Mouse (Mus musculus) gastrocnemius, adult 2 months (tissue): ENCODE measurements around the gene Hoxc13. TPM values are rescaled to one million over a fixed set of nuclear protein-coding genes. Genes with fewer than 3 reads are reported as not detected.

ENCODE experiments used
- DNase-seq: peaks from one replicate; pipeline ENCODE4 v3.0.0; 2022
- H3K27ac ChIP-seq: fragments of 200-600 bp; 2 replicates; pipeline ENCODE4 v1.8.1; 2022; ENCODE audit warnings: mild to moderate bottlenecking
- H3K4me3 ChIP-seq: fragments of 200-600 bp; 2 replicates; pipeline ENCODE4 v1.8.1; 2022; ENCODE audit warnings: mild to moderate bottlenecking, moderate library complexity
- CTCF ChIP-seq: fragments of 200-600 bp; IDR thresholded peaks from 2 replicates; pipeline ENCODE4 v1.8.1; 2022; ENCODE audit warnings: antibody characterized with exemption, mild to moderate bottlenecking, moderate library complexity
- intact Hi-C: fragments of 180-260 bp; cut with DNase I; formaldehyde crosslinking; loops from one replicate; pipeline ENCODE4 v1.15.1; 2025
- total RNA-seq, 2 experiments: library from RNA; stranded (reverse); gene quantifications; 2 replicates each; pipeline ENCODE4 v1.2.3; 2021

Gene Hoxc13
- total RNA-seq, 2 experiments from 2014 or later, result not detected

DNA sequence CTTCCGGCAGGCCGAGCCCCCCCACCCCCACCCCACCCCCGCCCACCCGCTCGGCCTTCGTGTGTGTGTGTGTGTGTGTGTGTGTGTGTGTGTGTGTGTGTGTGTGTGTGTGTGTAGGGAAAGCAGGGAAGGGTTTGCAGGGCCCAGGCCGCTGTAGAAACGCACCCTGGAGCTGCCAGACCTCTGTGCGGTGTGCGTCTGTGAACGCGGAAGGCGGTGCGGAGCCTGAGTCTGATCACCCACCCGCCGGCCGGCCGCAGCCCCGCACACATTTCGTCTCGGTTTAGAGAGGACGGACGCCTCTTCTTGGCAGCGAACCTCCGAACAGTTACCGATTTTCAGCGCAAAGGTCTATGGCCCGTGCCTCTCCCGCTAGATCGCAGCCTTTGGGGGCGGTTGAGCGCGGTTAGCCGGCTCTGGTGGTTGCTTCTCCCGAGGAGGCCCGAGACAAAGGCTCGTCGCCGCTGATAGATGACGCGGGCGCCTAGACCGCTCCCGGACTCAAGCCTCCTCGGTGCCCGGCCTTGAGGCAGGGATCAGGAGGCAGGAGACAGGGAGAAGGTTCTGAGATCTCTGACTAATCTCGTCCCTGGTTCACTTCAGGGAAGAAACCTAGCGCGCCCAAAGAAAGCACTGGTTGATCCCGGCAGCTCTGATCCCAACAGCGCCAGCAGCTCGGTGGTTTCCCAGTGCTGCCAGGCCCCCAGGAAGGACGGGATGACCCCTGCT is 22.0 kb downstream of the Hoxc13 start:
- DNase-seq, result peak; percentile 82
- intact Hi-C loops, result loop anchor here (5.0 kb wide), 2 partner anchors 156 to 181 kb away; no protein-coding TSS in a partner anchor

GRCm38 (mm10) chr15:102943468-102943813 is 22.5 kb downstream of the Hoxc13 start:
- Histone ChIP-seq H3K27ac (peak overlapping the region; percentile 74), H3K4me3 (peak overlapping the region; percentile 81)
- no peak for TF ChIP-seq CTCF
- intact Hi-C loops, result loop anchor here (5.0 kb wide), 2 partner anchors 156 to 181 kb away; no protein-coding TSS in a partner anchor
- DNase-seq, result no peak

More for the DNA sequence above, 22.0 kb downstream of the Hoxc13 start:
- peak; percentile 58 for TF ChIP-seq CTCF
- peak overlapping the region; percentile 81 for H3K4me3 ChIP-seq
- H3K27ac ChIP-seq, result peak overlapping the region; percentile 74

GRCm38 (mm10) chr15:102945185-102946077 is 24.5 kb downstream of the Hoxc13 start:
- Histone ChIP-seq H3K27ac (peak overlapping the region; percentile 75), H3K4me3 (peak overlapping the region; percentile 61)
- no peak for TF ChIP-seq CTCF
- intact Hi-C loops, result no loop called here
- no peak for DNase-seq

GRCm38 (mm10) chr15:102947276-102947675 is 26.4 kb downstream of the Hoxc13 start:
- intact Hi-C loops, result no loop called here
- TF ChIP-seq CTCF, result no peak
- peak overlapping the region; percentile 61 for H3K4me3 ChIP-seq
- peak overlapping the region; percentile 75 for H3K27ac ChIP-seq
- DNase-seq, result peak; percentile 42

DNA sequence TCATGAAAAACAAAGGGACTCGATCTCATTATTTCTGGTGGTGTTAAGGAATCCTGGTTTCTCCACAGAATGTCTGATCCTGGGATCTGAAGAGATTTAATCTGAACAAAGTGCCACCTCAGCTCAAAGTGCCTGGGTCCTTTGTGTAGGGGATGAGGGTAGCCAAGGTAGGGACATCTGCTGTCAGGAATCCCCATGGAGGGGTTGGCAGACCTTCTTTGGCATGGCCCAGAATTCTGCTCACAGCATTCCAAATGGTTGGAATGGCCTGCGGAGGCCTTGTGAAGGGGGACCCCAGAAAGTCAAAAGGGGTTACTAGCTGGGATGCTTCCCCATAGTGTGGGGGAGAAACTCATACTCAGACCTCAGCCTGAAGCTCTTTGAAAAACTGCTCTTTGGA is 27.9 kb downstream of the Hoxc13 start:
- Histone ChIP-seq H3K27ac (peak overlapping the region; percentile 75; the same call in 1 of the 2 replicates), H3K4me3 (peak overlapping the region; percentile 61)
- DNase-seq, result no peak
- intact Hi-C loops, result no loop called here
- no peak for TF ChIP-seq CTCF

GRCm38 (mm10) chr15:102949696-102950095 is 28.8 kb downstream of the Hoxc13 start:
- Histone ChIP-seq H3K4me3 (peak overlapping the region; percentile 66), H3K27ac (peak overlapping the region; percentile 72)
- DNase-seq, result peak; percentile 27
- intact Hi-C loops, result no loop called here
- no peak for TF ChIP-seq CTCF

GRCm38 (mm10) chr15:102950877-102951276 is 30.0 kb downstream of the Hoxc13 start:
- TF ChIP-seq CTCF, result no peak
- Histone ChIP-seq H3K4me3 (peak overlapping the region; percentile 66), H3K27ac (peak overlapping the region; percentile 72)
- intact Hi-C loops, result no loop called here
- DNase-seq, result no peak

GRCm38 (mm10) chr15:102953561-102953960 is 32.7 kb downstream of the Hoxc13 start:
- DNase-seq, result peak; percentile 66
- peak overlapping the region; percentile 87 for H3K4me3 ChIP-seq

DNA sequence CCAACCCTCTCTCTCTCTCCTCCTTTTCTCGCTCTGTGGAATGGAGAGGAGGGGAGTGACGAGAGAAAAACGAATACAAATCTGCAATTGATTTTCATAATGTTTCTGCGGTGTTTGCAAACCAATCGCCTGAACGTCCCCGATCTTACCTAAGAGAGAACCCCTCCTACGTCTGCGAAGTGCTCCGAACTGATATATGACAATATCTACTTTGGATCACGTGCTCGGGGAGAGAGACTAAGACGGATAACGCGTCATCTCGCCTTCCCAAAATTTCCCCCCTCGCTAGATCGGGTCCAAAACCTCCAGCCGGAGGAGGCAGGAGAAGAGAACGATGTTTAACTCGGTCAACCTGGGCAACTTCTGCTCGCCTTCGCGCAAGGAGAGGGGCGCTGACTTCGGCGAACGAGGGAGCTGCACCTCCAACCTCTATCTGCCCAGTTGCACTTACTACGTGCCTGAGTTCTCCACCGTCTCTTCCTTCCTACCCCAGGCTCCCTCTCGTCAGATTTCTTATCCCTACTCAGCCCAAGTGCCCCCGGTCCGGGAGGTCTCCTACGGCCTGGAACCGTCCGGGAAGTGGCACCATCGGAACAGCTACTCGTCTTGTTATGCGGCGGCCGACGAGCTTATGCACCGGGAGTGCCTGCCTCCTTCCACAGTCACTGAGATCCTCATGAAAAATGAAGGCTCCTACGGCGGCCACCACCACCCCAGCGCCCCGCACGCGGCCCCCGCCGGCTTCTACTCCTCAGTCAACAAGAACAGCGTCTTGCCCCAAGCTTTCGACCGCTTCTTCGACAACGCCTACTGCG is 33.5 kb downstream of the Hoxc13 start, which contains the start of gene Hoxc11:
TSS of gene Hoxc11 (plus strand) at position 236 of the 815 bp plus-strand sequence.
- no peak; the same call in 1 of the 2 replicates for TF ChIP-seq CTCF
- H3K4me3 ChIP-seq, result peak within 1 kb of the TSS; percentile 87
- peak; percentile 66 for DNase-seq
- H3K27ac ChIP-seq, result peak within 1 kb of the TSS; percentile 96
- intact Hi-C loops, result no loop called here

More at GRCm38 (mm10) chr15:102953561-102953960, 32.7 kb downstream of the Hoxc13 start:
- peak overlapping the region; percentile 96 for H3K27ac ChIP-seq
- TF ChIP-seq CTCF, result no peak
- intact Hi-C loops, result no loop called here

GRCm38 (mm10) chr15:102955007-102955382 is 34.1 kb downstream of the Hoxc13 start:
- H3K27ac ChIP-seq, result peak overlapping the region; percentile 96
- intact Hi-C loops, result no loop called here

GRCm38 (mm10) chr15:102955833-102956640 is 35.1 kb downstream of the Hoxc13 start:
- intact Hi-C loops, result no loop called here
- TF ChIP-seq CTCF, result no peak
- Histone ChIP-seq H3K27ac (peak overlapping the region; percentile 96), H3K4me3 (peak overlapping the region; percentile 87)
- peak; percentile 74 for DNase-seq

More at GRCm38 (mm10) chr15:102955007-102955382, 34.1 kb downstream of the Hoxc13 start:
- peak overlapping the region; percentile 87 for H3K4me3 ChIP-seq
- TF ChIP-seq CTCF, result no peak
- DNase-seq, result peak; percentile 81
